Mouse (Mus musculus) kidney, postnatal 10 days (tissue): ENCODE results near the gene Sit1.
"Not testable (repeated sequence)": the region's sequence is repeated elsewhere in the genome, so short reads cannot be mapped to it uniquely, and the experiment has no call there.

Experiments used
- DNase-seq: peaks from one replicate; pipeline ENCODE4 v3.0.0; 2021; ENCODE audit warnings: mixed read lengths

Sit1 gene

GRCm38 (mm10) chr4:43499407-43500333 is 16.1 kb upstream of the Sit1 start, which contains the start of gene Arhgef39:
TSS of gene Arhgef39 (minus strand) at chr4:43499695.
- peak; percentile 94 for DNase-seq

DNA sequence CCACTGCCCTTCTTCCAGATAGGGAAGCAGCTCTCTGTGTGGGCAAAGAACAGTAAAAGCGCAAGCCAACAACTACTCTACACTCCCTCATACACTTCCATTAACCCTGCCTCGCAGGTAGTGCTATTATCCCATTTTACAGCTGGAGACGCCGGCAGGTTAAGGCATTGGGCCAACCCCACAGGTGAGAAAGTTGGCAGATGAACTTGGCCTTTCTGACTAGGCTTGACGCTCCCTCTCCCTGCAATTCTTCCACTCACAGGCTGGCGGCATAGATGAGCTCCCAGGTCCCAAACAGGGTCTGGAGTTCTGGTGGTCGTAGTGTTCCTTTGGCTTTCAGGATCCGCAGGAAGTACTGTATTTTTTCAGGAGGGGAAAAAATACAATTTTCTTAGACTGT is 15.4 kb upstream of the Sit1 start:
- peak; percentile 55 for DNase-seq

DNA sequence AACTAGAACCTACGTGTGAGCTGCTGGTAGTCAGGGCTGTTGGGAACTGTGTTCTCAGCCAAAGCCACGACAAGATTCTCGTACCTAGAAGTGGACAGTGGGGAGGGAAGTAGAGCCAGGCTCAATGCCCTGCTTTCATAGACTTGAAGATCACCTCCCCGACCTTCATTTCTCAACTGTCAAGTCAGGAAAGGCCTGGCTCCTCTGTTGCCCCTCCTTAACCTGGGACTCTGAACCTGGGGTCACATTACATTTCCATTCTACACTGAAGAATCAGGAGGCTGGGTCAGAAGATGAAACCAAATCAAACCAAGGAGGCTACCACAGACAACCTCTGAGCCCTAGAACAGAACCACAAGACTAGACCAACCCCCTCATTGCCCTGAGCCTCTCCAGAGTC is 14.4 kb upstream of the Sit1 start:
- no peak for DNase-seq

GRCm38 (mm10) chr4:43497405-43497804 is 13.9 kb upstream of the Sit1 start:
- DNase-seq: peak; percentile 52

DNA sequence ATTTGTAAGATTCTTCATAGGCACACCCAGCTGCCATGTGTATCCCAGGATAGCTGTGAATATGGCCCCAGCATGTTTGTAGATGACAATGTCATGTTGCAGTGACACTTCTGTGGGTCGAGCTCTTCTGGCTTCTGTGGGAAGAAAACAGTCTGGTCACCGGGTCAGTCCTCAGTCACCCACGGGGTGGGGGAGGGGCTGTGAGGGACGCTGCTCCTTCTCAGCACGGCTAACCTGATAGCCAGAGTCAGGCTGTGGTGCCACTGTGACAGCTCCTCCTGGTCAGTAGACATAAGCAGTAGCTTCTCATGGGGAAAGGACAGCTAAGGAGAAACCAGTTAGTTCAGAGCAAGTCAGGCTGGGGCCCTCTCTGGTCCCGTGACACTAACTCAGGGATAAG is 13.1 kb upstream of the Sit1 start:
- DNase-seq: no peak

- DNase-seq: no peak
Observed at GRCm38 (mm10) chr4:43493846-43494240, 10.3 kb upstream of the Sit1 start.

- DNase-seq: peak; percentile 98
Observed at GRCm38 (mm10) chr4:43493186-43493845, 9.8 kb upstream of the Sit1 start.

GRCm38 (mm10) chr4:43492821-43493185 is 9.3 kb upstream of the Sit1 start, which contains the start of gene Ccdc107:
TSS of gene Ccdc107 (plus strand) at chr4:43492900.
- peak; percentile 95 for DNase-seq

DNA sequence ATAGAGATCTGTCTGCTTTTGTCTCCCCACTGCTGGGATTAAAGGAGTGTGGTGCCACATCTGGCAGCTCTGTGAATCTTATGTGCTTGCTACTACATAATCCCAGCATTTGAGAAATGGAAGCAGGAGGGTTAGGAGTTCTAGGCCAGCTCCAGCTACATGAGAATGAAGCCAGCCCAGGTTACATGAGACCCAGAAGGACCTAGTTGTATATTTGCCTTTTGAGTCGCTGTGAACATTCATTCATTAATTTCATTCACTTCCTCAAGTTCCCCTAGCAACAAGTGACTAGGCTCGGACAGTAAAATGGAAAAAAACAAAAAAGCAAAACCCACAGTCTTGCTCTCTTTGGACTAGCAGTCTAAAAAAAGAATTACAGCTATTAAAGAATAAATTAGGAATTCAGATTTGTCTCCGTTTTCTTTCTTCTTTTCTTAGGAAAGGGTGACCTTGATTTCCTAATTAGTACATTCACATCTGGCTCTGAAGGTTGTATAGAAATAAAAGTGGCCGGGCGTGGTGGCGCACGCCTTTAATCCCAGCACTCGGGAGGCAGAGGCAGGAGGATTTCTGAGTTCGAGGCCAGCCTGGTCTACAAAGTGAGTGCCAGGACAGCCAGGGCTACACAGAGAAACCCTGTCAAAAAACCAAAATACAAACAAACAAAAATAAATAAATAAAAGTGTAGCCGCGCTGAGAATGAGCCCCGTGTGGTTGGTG is 8.7 kb upstream of the Sit1 start:
- DNase-seq: no peak

- DNase-seq: no peak
Observed at GRCm38 (mm10) chr4:43490801-43491200, 7.3 kb upstream of the Sit1 start.

DNA sequence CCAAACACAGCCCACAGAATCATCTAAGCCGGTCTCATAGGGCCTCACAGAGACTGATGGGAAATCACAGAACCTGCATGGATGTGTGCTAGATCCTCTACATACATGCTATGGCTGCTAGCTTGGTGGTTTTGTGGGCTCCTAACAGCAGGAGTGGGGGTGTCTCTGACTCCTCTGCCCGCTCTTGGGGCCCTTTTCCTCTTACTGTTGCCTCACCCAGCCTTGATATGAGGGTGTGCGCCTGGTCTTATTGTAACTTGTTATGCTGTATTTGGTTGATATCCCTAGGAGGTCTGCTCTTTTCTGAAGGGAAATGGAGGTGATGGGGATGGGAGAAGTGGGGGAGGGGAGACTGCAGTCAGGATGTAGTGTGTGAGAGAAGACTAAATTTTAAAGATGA is 6.1 kb upstream of the Sit1 start:
- no peak for DNase-seq

DNA sequence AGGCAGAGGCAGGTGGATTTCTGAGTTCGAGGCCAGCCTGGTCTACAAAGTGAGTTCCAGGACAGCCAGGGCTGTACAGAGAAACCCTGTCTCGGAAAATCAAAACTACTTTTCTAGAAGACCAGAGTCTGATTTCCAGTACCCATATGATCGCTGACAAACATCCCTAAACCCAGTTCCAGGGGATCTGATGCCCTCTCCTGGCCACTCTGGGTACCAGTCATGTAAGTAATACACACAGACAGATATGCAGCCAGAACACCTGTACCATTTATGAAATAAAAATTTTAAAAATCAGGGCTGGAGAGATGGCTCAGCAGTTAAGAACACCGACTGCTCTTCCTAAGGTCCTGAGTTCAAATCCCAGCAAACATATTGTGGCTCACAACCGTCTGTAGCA is 2.1 kb upstream of the Sit1 start:
- not testable (repeated sequence) for DNase-seq

- peak; percentile 14 for DNase-seq
Observed at GRCm38 (mm10) chr4:43482591-43482990, 943 bp downstream of the Sit1 start.

DNA sequence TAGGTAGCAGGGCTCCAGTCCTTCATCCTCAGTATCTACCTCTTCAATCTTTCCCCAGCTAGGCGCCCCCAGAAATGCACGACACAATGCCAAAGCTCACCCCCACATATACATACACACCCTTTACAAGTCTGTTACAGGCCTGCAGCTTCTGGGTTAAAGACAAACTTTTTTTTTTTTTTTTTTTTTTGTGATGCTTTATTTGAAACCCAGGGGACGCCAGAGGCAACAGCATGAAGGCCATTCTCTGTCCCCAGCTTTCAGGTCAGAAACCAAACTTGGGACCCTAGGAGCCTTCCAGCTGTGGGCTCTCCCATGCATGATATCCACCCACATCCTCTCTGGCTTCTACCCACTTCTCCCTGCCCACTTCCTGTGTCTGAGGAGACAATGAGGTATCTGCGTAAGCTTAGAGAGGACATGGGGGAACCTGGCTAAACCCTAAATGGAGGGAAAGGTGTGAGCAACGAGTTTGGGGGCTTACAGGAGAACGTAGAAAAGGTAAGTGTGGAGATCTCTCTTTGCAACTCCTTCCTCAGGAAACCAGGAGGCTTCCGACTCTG is 1.6 kb downstream of the Sit1 start:
- no peak for DNase-seq

DNA sequence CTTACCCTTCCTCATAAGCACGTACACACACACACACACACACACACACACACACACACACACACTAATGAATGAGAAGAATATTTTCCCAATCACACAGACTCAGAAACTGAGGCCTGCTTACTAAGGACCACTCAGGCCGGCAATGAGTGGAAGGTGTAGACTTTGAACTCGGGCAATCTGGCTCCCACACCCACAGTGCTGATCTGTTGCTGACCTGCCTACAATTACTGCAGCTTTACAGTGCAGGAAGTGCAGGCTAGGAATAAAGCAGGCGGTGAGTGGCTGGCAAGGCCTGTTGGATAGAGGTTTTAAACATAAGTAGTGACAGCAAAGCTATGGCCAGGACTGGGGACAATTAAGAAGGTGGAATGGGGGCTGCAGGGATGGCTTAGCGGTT is 2.5 kb downstream of the Sit1 start:
- DNase-seq: peak; percentile 26

DNA sequence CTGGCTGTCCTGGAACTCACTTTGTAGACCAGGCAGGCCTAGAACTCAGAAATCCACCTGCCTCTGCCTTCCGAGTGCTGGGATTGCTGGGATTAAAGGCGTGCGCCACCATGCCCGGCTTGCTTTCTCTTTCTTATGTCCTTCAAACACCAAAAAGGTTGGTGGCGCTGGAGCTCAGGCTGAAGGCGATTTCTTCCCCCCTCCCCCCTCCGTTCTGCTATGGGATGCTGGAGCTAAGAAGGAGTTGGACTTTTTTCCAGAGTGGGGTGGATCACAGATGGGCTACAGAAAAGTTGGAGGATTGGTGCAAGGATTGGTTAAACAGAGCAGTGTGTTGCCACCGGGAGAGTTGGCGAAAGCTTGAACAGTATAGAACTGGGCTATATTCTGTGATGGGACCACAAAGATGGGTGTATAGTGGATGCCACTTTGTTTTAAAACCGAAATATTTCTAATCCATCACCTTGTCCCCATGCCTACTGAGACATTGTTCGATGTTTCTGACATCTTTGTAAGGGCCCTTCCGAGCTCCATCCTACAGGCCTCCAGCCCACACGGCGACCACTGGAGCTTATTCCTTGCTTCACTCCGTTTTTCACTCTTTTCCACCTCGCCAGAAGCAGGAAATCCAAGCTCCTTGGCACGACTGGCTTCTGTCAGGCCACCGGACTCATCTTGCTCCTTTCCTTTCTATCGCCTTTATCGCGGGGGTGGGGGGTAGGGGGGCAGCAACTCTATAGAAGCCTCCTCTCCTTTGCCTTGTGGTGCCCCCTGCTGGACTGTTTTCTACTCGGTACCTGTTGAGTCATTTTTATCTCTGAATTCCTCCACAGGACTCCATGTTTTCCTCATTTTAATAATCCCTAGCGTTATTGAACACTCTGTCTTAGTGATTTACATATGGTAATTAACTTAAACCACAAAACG is 4.4 kb downstream of the Sit1 start:
- peak; percentile 88 for DNase-seq

DNA sequence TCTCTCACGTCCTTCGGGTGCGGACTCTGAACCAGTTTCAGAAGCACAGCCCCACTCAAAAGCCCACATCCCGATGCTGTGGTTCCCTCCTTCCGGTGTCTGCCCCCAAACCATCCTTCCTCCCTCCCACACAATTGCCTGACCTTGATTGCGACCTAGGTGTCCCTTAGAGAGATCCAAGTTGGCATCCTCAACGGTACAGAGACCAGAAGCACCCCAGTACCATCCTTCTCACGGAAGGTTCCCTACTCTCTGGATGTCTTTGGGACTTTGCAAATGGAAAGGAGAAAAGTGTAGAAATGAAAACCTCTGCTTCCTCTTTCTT is 5.0 kb downstream of the Sit1 start:
- DNase-seq: no peak

- DNase-seq: peak; percentile 92
Observed at GRCm38 (mm10) chr4:43477857-43478533, 5.5 kb downstream of the Sit1 start.

DNA sequence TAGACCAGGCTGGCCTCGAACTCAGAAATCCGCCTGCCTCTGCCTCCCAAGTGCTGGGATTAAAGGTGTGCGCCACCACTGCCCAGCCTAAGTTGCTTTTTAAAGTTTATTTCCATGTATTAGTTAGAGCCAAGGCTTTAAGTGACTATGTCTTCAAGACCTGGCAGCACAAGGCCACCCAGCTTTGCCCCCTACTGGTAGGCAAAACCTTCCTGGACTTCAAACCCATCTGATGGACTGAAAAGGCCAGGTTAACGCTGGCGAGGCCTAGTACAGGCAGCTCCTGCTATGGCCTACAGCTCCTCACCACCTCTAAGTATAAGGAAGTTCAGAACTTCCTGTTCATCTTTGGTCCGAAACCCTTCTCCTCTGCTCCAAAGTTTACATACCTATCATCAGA is 6.9 kb downstream of the Sit1 start:
- peak; percentile 52 for DNase-seq

DNA sequence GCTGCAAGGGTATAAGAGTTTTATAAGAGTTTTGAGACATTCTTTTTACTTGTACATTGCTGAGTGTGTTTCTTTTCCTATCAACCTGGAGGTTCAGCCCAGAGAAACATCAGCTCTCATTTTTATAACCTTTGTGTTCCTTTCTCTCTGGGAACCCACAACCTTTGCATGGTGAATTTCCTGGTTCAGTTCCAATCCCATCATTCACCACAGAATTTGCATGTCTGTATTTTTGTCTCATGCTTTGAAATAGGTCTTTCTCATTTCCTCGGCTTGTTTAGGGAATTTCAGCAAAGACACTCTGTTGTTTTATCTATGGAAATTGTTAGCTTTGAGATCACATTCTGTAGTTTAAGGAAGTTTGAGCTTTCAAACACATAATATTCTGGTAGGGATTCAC is 9.9 kb downstream of the Sit1 start:
- no peak for DNase-seq

GRCm38 (mm10) chr4:43470301-43470700 is 13.2 kb downstream of the Sit1 start:
- no peak for DNase-seq

- no peak for DNase-seq
Observed at GRCm38 (mm10) chr4:43466872-43467271, 16.7 kb downstream of the Sit1 start.
